Mouse (Mus musculus) embryonic fibroblast, embryonic 13.5 days (primary cell): Measurements from ENCODE around the gene 1700066M21Rik.
A peak's percentile ranks its signal among the peaks of the same experiment; 100 is the strongest.

ENCODE experiments used
- CTCF ChIP-seq: IDR thresholded peaks from 2 replicates; pipeline ENCODE4 v1.5.1; 2011; ENCODE audit warnings: mild to moderate bottlenecking, control low read depth, low read length, moderate library complexity, borderline replicate concordance; ENCODE audit not compliant: insufficient read depth
- POLR2A ChIP-seq: IDR thresholded peaks from 2 replicates; pipeline ENCODE4 v1.6.1; 2011; ENCODE audit warnings: low read depth, mild to moderate bottlenecking, control low read depth, low read length, moderate library complexity

GRCm38 (mm10) chr1:57428368-57429308, 51.2 kb downstream of the 1700066M21Rik start:
- TF ChIP-seq CTCF (peak; percentile 54; the same call in 1 of the 2 replicates), POLR2A (no peak)
